Mouse (Mus musculus) intestine, embryonic 14.5 days (tissue): Measurements from ENCODE around the gene Cldn11. TPM values are rescaled to one million over a fixed set of nuclear protein-coding genes. Genes with fewer than 3 reads are reported as not detected.
A peak's percentile ranks its signal among the peaks of the same experiment; 100 is the strongest.

Experiments
- ATAC-seq: fragments of 200-750 bp; cut with Nextera tagmentation; replicated peaks from 2 replicates; pipeline ENCODE4 v1.8.0; 2017; ENCODE audit warnings: low read depth, moderate number of reproducible peaks, moderate TSS enrichment, moderate library complexity; ENCODE audit not compliant: low FRiP score, low TSS enrichment
- DNase-seq: peaks from one replicate; pipeline ENCODE4 v3.0.0-alpha.2; 2018; ENCODE audit warnings: low spot score
- H3K27ac ChIP-seq: fragments of 300-500 bp; sonication (generic); 2 replicates; pipeline ENCODE4 v1.5.1; 2014; ENCODE audit warnings: low read depth, mild to moderate bottlenecking, control low read depth
- H3K27me3 ChIP-seq: fragments of 300-500 bp; sonication (generic); replicated peaks from 2 replicates; pipeline ENCODE4 v1.6.1; 2014; ENCODE audit warnings: low read length, control low read depth; ENCODE audit not compliant: control insufficient read depth, insufficient read depth
- H3K36me3 ChIP-seq: fragments of 300-500 bp; sonication (generic); 2 replicates; pipeline ENCODE4 v1.6.1; 2014; ENCODE audit warnings: low read length, control low read depth; ENCODE audit not compliant: control insufficient read depth, insufficient read depth
- H3K4me1 ChIP-seq: fragments of 300-500 bp; sonication (generic); replicated peaks from 2 replicates; pipeline ENCODE4 v1.6.1; 2014; ENCODE audit warnings: low read length, control low read depth, mixed read lengths; ENCODE audit not compliant: control insufficient read depth, insufficient read depth
- H3K4me2 ChIP-seq: fragments of 300-500 bp; sonication (generic); 2 replicates; pipeline ENCODE4 v1.6.1; 2014; ENCODE audit warnings: low read length
- H3K4me3 ChIP-seq: fragments of 300-500 bp; sonication (generic); 2 replicates; pipeline ENCODE4 v1.5.1; 2014; ENCODE audit warnings: low read depth, low read length, control low read depth, mixed read lengths
- H3K9ac ChIP-seq: fragments of 300-500 bp; sonication (generic); 2 replicates; pipeline ENCODE4 v1.6.1; 2014; ENCODE audit warnings: mild to moderate bottlenecking, low read length
- H3K9me3 ChIP-seq: fragments of 300-500 bp; sonication (generic); 2 replicates; pipeline ENCODE4 v1.6.1; 2016; ENCODE audit warnings: low read length, control low read depth; ENCODE audit not compliant: control insufficient read depth
- WGBS: fragments of 180-500 bp; shearing (Covaris S2); extraction: QIAGEN DNeasy Blood & Tissue Kit; methylation state at CpG from one replicate; pipeline ENCODE4 v1.1.7; 2014; 5-methylcytosine and 5-hydroxymethylcytosine counted together
- polyA plus RNA-seq: library from polyadenylated mRNA; unstranded; fragments of >200 nt; fragmentation: Nextera tagmentation; extraction: Ambion mirVana; gene quantifications from 2 replicates; pipeline ENCODE4 v1.2.1, GENCODE M21; 2014

The Cldn11 gene
- polyA plus RNA-seq, 1 experiment from 2014 or later: 6.1 TPM

DNA sequence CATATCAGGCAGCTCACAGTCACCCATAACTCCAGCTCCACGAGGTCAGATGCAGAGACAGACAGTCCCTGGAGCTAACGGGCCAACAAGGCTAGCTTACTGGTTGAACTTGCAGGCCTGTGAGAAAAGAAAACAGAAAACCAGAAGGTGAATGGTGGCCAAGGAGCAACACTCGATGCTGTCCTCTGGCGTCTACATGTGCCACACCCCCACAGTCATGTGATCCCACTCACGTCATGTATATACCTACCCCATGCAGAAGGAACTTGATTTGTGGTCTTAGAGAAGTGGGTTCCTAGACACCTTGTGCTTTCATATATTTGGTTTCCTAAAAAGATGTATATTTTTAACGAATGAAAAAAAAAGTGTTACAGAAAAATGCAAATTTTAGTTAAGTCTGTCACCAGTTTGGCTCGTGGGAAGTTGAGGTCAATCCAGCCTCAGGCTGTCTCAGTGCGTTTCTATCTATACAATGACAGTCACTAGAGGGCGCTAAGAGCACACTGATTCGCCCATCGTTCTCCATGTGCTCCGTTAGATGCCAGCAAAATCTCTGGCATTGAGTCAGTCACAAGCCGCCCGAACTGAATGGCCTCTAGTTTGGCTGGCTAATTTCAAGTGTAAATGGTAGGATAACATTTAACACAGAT lies 4.0 kb upstream of the Cldn11 start:
- 0 out of 2 replicates have a peak overlapping the region, but pooled peaks have one; percentile 6 for H3K4me2 ChIP-seq
- ATAC-seq (peak; percentile 72), DNase-seq (peak; percentile 77)
- no peak overlapping the region for H3K4me3 ChIP-seq
- 12% methylated on average over 14 of the region's 14 CpGs for WGBS
- no peaks in the 10 kb centered on the region for H3K36me3 ChIP-seq
- H3K9ac ChIP-seq: no peak overlapping the region
- H3K4me1 ChIP-seq: peaks cover 4% of the 10 kb centered on the region; the same call in 1 of the 2 replicates
- H3K27me3 ChIP-seq: 0 out of 2 replicates have a peak, but pooled peaks cover 2% of the 10 kb centered on the region
- H3K9me3 ChIP-seq: no peaks in the 10 kb centered on the region
- H3K27ac ChIP-seq: no peak overlapping the region

GRCm38 (mm10) chr3:31148595-31148994 lies 1.1 kb upstream of the Cldn11 start:
- Histone ChIP-seq H3K36me3 (no peaks in the 10 kb centered on the region), H3K27me3 (0 out of 2 replicates have a peak, but pooled peaks cover 2% of the 10 kb centered on the region), H3K27ac (no peak overlapping the region), H3K4me2 (no peak overlapping the region), H3K9me3 (no peaks in the 10 kb centered on the region), H3K9ac (no peak overlapping the region), H3K4me3 (no peak overlapping the region), H3K4me1 (peaks cover 10% of the 10 kb centered on the region; the same call in 1 of the 2 replicates)
- no peak for ATAC-seq
- 84% methylated on average over 7 of the region's 7 CpGs for WGBS
- no peak for DNase-seq

- no peaks in the 10 kb centered on the region for H3K9me3 ChIP-seq
- no peaks in the 10 kb centered on the region for H3K36me3 ChIP-seq
- H3K4me2 ChIP-seq: no peak overlapping the region
- DNase-seq (no peak), ATAC-seq (no peak)
- H3K4me3 ChIP-seq: no peak overlapping the region
- no peak overlapping the region for H3K9ac ChIP-seq
- WGBS: 53% methylated on average over 6 of the region's 6 CpGs
- H3K27ac ChIP-seq: no peak overlapping the region
- 0 out of 2 replicates have a peak, but pooled peaks cover 2% of the 10 kb centered on the region for H3K27me3 ChIP-seq
- peaks cover 10% of the 10 kb centered on the region; the same call in 1 of the 2 replicates for H3K4me1 ChIP-seq
These were observed 2.4 kb downstream of the Cldn11 start for GRCm38 (mm10) chr3:31152108-31152507.

DNA sequence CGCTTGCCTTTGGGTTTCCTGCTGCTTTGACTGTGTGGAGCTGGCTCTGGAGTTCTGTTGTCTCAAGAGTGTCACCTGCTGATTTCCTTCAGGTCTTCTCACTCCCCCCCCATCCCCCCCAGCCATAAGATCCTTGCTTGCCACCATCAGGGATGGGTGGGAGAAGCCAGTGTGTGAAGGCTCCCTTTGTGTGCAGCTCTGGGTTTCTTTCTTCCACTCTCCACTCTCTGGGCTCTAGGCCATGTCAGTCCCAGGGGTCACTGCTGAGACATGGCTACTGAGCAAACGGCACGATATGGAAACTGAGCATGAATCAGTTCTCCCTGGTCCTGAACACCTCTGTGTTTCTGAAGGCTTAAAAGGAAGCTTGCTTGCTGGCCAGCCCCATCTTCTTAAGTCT lies 6.4 kb downstream of the Cldn11 start:
- WGBS: 67% methylated on average over 3 of the region's 3 CpGs
- no peak for ATAC-seq

DNA sequence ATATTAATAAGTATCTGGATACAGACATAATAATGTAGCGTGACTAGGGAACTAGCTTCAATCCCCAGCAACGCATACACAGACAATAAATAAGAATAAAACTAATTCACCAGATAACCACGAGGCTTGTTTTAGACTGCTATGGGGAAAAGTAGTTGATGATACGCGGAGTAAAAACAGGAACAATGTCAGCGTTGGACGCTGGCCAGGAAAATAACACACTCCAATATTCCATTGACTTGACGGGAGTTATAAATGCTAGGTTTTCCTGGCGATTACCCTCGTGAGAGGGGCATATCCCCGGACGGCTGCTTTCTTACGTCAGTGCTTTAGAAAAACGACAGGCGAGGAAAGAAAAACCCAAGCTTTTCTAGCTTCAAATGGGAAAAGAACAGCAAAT lies 8.1 kb downstream of the Cldn11 start:
- H3K9ac ChIP-seq: no peak overlapping the region
- H3K9me3 ChIP-seq: no peaks in the 10 kb centered on the region
- ATAC-seq: no peak
- H3K4me3 ChIP-seq: no peak overlapping the region
- no peak overlapping the region for H3K4me2 ChIP-seq
- no peak overlapping the region for H3K27ac ChIP-seq
- 49% methylated on average over 15 of the region's 15 CpGs for WGBS
- H3K27me3 ChIP-seq: no peaks in the 10 kb centered on the region
- H3K4me1 ChIP-seq: no peaks in the 10 kb centered on the region
- DNase-seq: no peak
- no peaks in the 10 kb centered on the region for H3K36me3 ChIP-seq

More for the DNA sequence above, 6.4 kb downstream of the Cldn11 start:
- Histone ChIP-seq H3K36me3 (no peaks in the 10 kb centered on the region), H3K4me1 (peaks cover 5% of the 10 kb centered on the region; the same call in 1 of the 2 replicates), H3K9ac (no peak overlapping the region), H3K9me3 (no peaks in the 10 kb centered on the region), H3K27ac (no peak overlapping the region), H3K4me3 (no peak overlapping the region), H3K27me3 (no peaks in the 10 kb centered on the region), H3K4me2 (no peak overlapping the region)
- DNase-seq: no peak

- H3K9me3 ChIP-seq: no peaks in the 10 kb centered on the region
- no peak overlapping the region for H3K4me3 ChIP-seq
- H3K4me1 ChIP-seq: no peaks in the 10 kb centered on the region
- H3K36me3 ChIP-seq: no peaks in the 10 kb centered on the region
- DNase-seq (no peak), ATAC-seq (no peak)
- H3K9ac ChIP-seq: no peak overlapping the region
- H3K4me2 ChIP-seq: no peak overlapping the region
- H3K27me3 ChIP-seq: no peaks in the 10 kb centered on the region
- H3K27ac ChIP-seq: no peak overlapping the region
- WGBS: 87% methylated on average over 10 of the region's 10 CpGs
These were observed 10.3 kb downstream of the Cldn11 start for GRCm38 (mm10) chr3:31160046-31160445.

- Histone ChIP-seq H3K9me3 (no peaks in the 10 kb centered on the region), H3K4me2 (no peak overlapping the region), H3K27ac (no peak overlapping the region), H3K27me3 (no peaks in the 10 kb centered on the region), H3K4me1 (no peaks in the 10 kb centered on the region), H3K4me3 (no peak overlapping the region), H3K36me3 (no peaks in the 10 kb centered on the region), H3K9ac (no peak overlapping the region)
- DNase-seq: no peak
- 55% methylated on average over 6 of the region's 6 CpGs for WGBS
- ATAC-seq: no peak
These were observed 11.6 kb downstream of the Cldn11 start for GRCm38 (mm10) chr3:31161336-31161735.

- DNase-seq: no peak
These were observed 13.1 kb downstream of the Cldn11 start for GRCm38 (mm10) chr3:31162860-31163259.

GRCm38 (mm10) chr3:31165803-31166202 lies 16.1 kb downstream of the Cldn11 start:
- Histone ChIP-seq H3K4me2 (no peak overlapping the region), H3K9ac (no peak overlapping the region), H3K4me1 (no peaks in the 10 kb centered on the region), H3K27me3 (no peaks in the 10 kb centered on the region), H3K27ac (no peak overlapping the region), H3K4me3 (no peak overlapping the region), H3K9me3 (no peaks in the 10 kb centered on the region), H3K36me3 (no peaks in the 10 kb centered on the region)
- WGBS: 80% methylated on average over 3 of the region's 3 CpGs
- ATAC-seq (no peak), DNase-seq (no peak)

More at GRCm38 (mm10) chr3:31162860-31163259, 13.1 kb downstream of the Cldn11 start:
- ATAC-seq: no peak
- Histone ChIP-seq H3K4me1 (no peaks in the 10 kb centered on the region), H3K27me3 (no peaks in the 10 kb centered on the region), H3K36me3 (no peaks in the 10 kb centered on the region), H3K27ac (no peak overlapping the region), H3K4me3 (no peak overlapping the region), H3K9ac (no peak overlapping the region), H3K9me3 (no peaks in the 10 kb centered on the region), H3K4me2 (no peak overlapping the region)
- 94% methylated on average over 14 of the region's 14 CpGs for WGBS
